Mouse (Mus musculus) retina, adult 2 months (tissue): ENCODE measurements around the gene Lpin1.
A peak's percentile ranks its signal among the peaks of the same experiment; 100 is the strongest.

Experiments used
- DNase-seq: peaks from one replicate; pipeline ENCODE4 v3.0.0-alpha.2; 2012; ENCODE audit warnings: low read depth, low spot score

The Lpin1 gene

DNA sequence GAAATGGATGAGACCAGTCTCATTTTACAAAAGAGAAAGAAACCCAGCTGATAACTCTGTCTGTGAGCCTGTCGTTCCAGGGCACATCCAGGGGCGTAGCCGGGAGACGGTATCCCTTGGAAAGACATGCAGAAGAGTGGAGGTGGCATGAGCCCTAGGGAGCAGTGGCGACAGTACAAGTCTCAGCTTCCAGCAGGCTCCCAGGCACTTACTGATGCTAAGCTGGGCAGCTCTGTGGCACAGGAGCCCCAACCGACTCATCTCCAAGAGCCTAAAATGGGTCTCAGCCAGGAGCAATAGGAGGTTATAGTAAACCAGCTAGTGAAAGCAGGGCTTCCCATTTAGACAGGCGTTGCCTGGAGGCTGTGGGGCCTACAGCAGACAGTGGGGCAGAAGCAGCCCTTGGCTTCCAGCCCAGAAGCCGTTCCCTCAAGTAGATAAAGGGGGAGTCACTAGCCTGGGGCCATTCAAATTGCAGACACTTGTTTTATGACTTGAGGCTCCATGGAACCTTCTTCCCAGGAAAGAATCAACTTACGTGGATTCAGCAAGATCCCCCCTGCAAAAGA lies 33.0 kb downstream of the Lpin1 start:
- DNase-seq, result no peak

DNA sequence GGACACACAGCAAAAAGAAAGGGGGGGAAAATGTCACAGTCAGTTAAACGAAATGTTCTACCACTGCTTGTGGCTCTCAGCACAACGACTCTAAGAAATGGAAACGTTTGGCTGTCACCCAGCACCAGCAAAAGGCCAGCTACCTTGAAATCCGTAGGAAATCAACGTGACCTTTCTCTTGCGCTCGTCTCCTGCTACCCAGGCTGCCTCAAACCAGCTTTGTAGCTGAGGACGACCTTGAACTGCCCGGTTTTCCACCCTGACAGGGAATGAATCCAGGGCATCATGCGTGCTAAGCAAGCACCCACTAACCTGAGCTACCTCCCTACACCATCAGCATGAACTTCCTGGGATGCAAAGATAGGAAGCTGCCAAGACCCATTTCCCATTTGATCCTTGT lies 39.5 kb downstream of the Lpin1 start:
- no peak for DNase-seq

DNA sequence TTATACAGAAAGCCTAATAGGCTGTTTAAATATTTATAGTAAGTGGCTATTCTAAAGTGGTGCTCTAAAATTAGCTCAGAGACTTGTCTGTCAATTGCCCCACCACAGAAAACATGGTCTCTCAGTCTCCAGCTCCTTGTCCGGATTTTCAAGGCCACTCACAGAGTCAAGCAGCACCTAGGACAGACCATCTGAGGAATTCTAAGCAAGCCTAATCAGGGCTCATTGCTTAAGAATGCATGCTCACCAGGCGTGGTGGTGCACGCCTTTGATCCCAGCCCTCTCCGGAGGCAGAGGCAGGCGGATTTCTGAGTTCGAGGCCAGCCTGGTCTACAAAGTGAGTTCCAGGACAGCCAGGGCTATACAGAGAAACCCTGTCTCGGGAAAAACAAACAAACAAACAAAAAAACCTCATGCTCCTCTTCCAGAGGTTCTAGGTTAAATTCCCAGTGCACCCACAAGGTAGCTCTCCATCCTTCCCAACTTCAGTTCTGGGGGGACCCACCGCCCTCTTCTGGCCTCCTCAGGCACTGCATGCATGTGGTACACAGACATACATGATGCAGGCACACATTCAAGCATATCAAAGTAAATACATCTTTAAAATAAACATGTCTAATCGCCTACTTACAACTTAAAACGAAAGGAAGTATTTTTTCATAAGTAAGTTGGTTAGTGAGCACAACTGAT lies 40.2 kb downstream of the Lpin1 start:
- DNase-seq, result no peak

DNA sequence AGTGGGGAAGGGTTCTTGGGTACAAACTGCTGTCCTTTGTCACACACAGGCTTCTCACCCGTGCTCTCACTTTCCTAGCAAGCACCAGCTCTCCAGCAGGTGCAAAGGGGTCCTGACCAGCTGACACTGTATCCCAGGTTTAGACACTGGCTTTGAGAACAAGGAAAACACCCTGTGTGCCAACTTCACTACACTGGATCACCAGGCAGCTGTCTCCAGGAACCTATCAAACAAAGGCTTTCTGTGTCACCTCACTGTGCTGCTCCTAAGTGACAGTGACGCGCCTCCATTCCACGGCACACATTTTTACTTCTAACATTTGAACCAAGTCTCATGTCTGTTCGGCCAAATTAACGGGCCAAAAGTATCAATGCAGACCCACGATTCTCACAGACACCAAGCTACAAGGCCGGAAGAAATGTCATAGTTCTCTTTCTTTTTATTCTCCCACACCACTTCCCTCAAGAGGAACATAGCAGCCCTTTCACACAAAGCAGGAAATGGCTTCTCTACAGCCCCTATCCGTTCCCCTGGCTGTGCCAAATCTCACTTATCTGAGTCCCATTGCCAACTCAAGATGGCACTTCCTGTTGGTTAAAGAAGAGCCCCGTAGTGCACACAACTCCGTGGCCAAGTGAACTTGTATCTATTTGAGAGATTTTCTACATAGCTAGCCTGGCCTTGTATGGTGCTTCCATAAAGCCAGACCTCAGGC lies 41.7 kb downstream of the Lpin1 start:
- no peak for DNase-seq

DNA sequence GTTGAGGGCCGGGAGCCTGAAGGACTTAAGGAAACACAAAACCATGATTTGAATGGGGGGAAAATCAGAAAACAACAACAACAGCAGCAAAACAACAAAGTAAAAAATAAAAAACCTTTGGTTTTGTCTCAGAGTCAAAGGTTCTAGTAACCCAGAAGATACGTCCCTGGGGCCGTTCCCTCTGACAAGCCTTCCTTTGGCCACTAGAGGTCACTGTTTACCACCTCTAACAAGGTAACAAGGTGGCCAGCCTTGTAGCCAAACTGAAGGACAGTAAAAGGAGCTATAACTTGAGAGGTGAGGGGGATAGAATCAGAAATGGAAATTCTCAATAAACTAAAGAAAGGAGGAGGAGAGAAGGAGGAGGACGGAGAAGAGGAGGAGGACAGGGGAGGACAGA lies 42.3 kb downstream of the Lpin1 start:
- DNase-seq, result peak; percentile 67

DNA sequence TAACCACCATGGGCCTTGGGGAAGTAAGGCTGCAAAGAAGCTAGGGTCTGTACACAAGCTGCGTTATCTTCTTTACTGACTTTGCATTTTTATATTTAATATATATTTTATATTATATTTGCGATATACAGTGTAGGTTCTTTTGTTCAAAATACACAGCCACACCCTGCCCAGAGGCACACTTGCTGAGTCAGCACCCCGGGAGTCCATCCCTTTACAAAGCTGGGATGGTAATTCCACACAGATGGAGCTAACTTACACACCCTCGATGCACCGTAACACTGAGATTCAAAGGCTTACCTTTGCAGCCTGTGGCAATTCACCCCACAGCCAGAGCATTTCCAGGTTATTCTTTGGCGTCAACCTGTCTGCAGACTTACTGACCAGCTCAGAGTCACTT lies 42.7 kb downstream of the Lpin1 start:
- no peak for DNase-seq

DNA sequence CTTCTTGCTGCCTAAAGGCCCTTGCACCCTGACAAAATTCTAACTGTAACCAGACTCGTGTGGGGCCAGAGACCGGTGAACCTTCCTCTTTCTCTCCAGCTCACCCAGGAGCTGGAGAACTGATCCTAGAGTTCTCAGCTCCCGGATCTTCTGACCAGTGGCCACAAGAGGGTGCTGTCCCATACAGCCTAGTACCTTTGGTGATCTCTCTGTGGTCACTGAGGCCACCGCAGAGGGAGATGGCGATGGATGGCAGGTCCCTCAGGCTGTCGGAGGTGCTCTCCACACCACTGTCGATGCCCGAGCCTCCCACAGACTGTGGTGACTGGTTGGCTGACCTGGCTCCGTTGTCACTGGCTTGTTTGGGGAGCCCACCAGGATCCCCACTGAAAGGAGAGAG lies 47.3 kb downstream of the Lpin1 start:
- no peak for DNase-seq

DNA sequence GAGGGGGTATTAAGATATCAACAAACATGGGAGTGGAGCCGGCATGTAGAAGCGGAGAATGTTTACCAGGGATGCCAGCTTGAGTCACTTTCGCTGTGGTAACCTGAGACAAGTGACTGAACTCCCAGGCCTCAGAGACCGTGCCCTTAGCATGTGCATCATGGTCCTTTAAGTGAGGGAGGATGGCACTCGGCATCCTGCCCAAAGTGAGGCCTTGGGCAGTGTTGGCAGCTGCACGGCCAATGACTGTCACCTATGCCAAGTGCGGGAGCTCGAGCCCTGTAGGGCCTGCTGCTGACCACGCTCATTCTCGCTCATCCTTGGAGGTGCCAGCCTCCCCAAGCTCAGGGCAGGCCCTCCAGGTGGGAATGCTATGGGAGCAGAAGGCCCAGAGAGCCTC lies 48.1 kb downstream of the Lpin1 start:
- DNase-seq, result no peak

DNA sequence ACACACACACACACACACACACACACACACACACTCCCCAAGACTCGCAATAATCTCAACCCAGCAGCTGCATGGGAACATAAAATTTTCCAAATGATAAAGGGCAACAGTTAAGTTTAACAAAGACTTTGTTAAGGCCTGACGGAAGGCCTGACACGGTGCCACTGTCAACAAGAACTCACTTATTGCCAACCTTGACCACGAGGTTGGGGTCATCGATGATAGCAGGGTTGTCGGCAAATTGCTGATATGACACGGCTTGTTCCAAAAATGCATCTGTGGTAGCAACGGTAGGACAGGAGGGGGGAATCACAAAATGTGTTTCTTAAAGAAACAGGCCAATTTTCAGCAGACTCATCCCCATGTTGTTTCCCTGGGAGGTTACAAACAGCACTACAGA lies 48.6 kb downstream of the Lpin1 start:
- no peak for DNase-seq

DNA sequence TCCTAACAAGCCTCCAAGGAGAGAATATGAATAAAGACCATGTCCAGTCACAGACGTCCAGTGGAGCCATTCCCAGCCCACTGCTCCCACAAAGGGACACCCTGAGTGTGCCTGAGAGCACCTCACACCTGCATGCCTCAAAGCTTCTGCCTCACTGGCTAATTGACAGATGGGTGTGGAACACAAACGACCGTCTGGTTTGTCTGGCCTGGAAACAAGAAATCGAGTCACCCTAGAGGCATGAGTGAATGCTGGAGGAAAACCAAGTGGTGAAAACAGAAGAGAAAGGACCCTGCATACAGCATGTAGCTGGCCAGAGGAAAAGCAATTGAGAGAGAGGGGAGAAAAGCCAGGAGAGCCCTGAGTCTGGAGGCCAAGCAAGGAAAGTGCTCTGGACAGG lies 53.5 kb downstream of the Lpin1 start:
- DNase-seq, result no peak

DNA sequence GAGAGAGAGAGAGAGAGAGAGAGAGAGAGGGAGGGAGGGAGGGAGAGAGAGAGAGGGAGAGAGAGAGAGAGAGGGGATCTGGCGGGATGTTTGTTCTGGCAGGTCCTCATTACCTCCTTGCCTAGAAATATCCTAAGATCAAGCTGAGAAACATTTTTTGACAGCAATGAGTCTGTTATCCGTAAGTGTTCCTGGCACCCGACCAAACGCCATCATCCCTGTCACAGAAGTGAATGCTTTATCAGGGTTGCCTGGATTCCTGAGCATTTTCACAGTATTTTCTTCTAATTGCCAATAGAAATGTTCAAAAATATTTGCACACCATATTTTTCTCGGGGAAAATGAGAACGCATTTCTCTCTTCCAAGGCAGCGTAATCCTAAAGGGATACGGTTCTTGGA lies 56.6 kb downstream of the Lpin1 start:
- DNase-seq, result no peak

DNA sequence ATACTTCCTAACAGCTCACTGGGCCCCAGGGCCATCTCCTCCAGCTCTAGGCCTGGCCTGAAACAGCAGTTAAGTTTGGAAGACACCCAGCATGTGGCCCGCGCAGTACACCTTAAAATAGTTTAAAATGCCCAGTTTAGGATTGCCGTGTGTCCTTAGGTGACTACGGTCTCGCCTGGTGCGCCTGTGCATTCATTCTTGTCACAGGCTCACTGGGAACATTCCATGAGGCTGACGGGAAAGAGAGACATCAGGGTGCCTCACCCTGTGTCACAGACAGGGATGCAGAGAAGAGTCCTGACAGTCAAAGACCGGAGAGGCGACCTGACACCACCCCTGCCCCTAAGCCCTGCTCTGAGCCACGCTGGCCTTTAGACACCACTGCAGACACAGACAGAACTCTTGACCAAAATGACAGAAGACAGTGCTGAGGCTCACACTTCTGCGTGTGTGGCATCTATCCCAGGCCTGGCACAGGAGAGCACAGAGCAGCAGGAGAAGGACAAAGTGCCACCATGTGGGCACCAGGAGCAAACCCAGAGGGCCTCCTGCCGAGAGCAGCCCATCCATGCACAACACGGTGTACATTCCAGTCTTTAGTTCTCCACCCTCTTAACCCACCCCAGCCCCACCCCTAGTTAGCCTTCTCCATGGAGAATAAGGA lies 58.5 kb downstream of the Lpin1 start:
- no peak for DNase-seq

DNA sequence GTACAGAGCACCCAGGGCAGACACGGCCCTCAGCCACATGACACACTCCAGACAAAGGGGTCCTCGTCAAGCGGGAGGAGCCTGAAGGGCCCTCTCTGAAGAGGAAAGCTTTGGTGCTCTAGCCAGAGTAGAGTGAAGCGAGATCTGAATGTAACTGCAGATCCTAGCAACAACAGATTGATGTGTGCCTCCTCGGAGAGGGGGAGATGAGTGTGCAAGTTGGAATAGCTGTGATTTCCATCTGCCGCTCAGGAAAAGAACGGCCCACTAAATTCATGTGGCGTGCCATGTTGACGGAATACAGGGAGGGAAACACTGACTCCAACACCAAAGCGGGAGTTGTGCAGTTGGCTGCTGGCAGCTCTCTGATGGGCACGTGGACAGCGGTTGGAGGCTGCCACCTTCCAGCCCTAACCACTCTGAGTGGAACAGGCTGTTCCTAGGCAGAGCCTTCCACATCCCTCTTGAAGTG lies 59.7 kb downstream of the Lpin1 start:
- DNase-seq, result no peak

DNA sequence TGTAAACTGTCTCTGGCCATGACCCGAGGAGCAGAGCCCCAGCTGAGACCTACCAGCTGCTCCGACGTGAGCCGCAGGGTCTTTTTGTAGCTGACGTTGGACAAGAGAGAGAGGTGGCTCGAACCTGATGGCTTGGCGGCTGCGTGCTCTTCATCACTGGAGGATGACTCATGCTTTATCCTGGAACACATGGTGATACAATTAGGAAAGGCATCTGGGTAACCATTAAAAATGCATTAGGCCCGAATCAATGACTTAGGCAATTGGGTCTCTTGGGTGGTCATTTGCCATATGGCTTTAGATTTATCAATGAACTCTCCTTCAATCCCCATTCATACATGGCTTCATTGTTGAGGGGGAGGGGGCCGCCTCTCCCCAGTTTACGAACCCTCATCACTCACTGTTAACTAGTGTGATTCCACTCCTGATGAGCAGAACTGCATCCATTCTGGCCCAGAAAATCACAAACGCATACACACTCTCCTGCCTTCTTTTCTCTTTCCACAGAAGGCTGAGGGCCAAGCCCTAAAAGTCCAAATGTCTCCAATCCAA lies 61.9 kb downstream of the Lpin1 start:
- DNase-seq, result no peak

DNA sequence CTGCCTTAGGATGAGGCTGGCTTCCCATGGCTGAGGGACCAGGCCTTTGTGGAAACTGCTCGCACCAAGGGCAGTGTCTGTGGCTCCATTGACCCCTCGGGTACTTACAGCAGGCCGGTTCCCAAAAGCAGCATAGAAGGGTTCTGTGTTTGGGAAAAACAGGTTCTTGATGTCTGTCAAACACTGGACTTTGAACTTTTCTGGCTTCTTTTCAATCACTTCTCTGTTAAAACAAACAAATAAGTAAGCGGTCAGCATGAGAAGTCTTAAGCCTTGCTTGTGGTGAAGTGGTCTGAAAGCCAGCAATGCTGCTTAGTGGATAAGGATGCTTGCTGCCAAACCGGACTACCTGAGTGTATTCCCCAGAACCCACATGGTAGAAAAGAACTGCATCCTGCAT lies 69.2 kb downstream of the Lpin1 start:
- no peak for DNase-seq

DNA sequence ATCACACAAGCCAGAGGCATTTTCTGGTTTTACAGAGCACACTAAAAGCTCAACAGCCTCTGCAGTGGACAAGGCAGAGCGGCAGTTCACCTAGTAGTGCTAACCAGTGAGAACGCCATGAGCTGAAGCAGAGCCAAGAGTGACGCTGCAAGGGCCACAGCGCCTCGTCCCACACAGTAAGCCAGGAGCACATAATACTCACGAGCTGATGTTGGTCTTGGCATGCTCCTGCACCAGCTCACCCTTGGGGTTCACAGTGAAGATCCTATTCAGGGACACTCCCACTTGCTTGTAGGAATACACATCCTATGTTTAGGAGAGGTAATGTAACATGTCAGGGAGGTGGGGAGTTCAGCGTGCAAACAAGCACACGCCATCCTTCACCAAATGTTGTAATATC lies 70.1 kb downstream of the Lpin1 start:
- DNase-seq, result no peak

DNA sequence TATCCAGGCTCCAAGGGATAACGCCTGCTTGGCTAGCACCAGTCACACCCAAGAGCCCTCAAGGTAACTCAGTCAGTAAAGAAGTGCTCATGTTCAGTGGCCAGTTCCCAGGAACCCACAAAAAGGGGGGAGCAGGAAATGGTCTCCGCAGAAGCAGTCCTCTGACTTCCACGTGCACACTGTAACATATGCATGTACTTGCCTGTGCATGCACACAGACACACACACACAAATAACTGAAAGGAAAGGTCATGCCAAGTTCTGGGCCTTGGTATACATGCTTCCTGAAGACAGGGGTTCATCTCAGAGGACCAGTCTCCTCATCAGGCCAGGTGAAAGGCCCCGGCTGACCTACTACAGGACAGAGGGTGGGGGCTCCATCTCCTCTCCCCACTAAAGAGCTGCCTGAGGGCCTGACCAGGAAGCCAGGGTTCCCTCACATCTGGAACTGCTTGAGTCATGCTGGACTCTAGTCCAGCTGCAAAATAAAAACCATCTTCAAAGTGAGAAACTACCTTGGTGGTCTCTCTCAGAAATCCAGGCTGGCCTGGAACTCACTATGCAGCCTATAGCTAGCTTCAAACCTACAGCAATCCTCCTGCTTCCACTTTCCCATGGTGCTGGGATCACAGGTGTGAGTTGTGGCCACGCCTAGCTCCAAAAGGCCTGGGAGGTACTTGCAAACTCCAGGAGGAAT lies 70.7 kb downstream of the Lpin1 start:
- DNase-seq, result no peak

DNA sequence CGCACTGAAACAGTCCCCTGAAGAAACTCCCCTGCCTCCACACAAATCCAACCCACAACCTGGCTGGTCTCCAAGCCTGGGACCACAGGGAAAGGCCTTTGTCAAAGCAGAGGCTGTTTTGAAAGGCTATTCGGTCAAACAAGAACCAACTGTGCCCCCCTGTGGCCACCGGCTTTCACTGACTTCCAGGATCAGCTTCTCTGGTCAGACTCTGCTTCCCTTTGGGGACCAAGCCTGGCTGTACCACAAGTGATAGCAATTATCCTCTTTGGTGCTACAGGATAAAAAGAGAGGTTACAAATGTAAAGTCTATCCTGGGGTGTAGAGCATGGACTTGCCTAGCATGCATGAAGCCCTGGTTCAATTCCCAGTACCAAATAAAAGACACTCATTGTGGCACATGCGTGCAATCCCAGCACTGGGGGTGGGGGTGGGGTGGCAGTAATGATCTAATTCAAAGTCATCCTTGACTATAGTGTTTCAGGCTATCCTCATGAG lies 77.4 kb downstream of the Lpin1 start:
- peak; percentile 56 for DNase-seq

DNA sequence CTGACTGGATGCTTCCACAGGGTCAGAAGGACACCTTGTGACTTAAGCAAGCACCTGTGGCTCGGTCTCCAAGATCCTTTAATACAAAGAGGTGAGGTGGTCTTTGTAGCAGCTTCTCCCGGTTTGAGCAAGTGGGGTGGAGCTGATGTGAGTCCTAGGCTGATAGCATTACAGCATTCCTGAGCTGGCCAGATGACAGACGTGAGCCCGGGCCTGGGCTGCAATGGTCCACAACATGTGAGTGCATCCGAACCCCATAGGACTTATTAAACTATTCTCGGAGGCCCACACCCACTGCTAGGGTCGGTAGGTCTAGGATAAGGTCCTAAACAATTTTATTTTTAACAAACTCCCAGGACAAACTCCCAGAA lies 77.9 kb downstream of the Lpin1 start:
- DNase-seq, result no peak

DNA sequence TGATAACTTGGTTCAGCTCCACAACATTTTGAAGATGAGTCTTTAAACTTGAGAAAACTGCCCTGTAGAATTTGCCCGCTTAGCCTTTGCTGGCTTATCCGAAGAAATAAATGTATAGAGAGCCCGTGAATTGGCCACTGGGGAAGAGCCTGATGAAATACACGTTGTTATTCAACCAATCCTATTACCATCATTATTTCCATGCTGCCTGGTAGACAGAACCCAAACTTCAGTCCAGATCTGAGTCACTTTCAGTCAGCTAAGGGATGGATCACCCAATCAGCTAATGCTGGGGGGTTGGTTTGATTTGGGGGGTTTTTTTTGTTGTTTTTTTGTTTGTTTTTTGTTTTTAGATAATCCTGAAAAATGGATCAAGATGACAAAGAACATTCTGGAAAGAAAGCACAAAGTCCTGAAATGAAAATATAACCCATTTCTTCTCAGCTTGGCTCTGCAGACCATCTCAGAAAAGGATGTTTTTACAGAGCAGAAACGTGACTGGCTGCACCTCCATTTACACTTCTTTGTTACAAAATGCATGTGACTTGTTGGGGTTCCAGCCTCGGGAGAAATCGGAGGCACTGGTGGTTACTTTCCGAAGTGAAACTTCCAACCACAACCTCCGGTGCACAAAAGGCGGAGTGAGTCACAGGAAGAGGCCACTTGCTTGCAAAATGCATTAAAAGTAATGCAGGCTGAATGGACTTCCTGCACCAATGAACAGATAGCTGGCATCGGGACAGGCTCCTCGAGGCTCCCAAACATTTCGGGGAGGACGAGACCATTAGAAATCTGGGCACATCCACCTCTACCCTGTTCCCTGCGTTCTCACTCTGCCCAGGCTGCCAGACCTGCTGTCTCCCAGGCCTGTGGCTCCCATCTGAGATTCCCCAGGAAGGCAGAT lies 78.6 kb downstream of the Lpin1 start:
- no peak for DNase-seq

DNA sequence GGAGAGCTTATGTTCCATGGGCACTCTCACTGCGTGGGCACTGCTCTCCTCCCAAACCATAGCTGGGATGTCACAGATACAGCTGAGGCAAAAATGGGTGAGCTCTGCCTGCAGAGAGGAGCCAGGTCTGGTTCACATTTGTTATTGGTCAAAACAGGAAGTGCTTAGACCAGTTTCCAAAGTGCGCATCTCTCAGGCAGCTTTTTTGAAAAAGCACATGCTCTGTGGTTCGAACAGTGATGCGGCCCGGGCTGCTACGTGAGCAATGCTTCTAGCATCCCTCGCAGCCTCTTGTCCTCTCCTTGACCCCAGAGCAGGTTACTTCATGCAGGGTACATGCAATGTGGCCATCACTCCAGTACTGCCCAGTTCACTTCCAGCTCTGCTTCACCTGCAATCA lies 82.1 kb downstream of the Lpin1 start:
- no peak for DNase-seq
